Mouse (Mus musculus) gastrocnemius, postnatal 25 days (tissue): ENCODE data around the gene Vwa8. TPM values are rescaled to one million over a fixed set of nuclear protein-coding genes. Genes with fewer than 3 reads are reported as not detected.

Source experiments
- DNase-seq: peaks from one replicate; pipeline ENCODE4 v3.0.0; 2022
- long read RNA-seq, 2 experiments: library from polyadenylated mRNA; stranded (forward); transcript quantifications; one replicate each; pipeline ENCODE4 v2.0.0; 2021
- total RNA-seq, 2 experiments: library from RNA; stranded (reverse); gene quantifications; 1 replicate in 1 of 2; 2 replicates in 1 of 2; pipeline ENCODE4 v1.2.3; 2021

Vwa8 gene
- 10 to 100 TPM; 57.0 to 64.3 TPM for total RNA-seq
- long read RNA-seq, experiment 1, full-length matches to known transcripts, result 3 of 16 reads
- long read RNA-seq, experiment 1, partial matches to known transcripts, result 11 of 16 reads
- long read RNA-seq, experiment 1, other reads (novel, unspliced or antisense), result 2 of 16 reads
- long read RNA-seq, experiment 2, full-length matches to known transcripts, result 5 of 26 reads
- long read RNA-seq, experiment 2, partial matches to known transcripts, result 16 of 26 reads
- long read RNA-seq, experiment 2, other reads (novel, unspliced or antisense), result 5 of 26 reads

GRCm38 (mm10) chr14:78848941-78849911 is at the start of gene Vwa8:
Gene Vwa8 (plus strand): TSS chr14:78849052.
- DNase-seq, result peak; percentile 89

GRCm38 (mm10) chr14:78802378-78802777 is 46.5 kb upstream of the Vwa8 start:
- no peak for DNase-seq

- no peak for DNase-seq
Observed at GRCm38 (mm10) chr14:78803924-78804323, 44.9 kb upstream of the Vwa8 start.

GRCm38 (mm10) chr14:78812896-78813295 is 36.0 kb upstream of the Vwa8 start:
- DNase-seq, result no peak

GRCm38 (mm10) chr14:78816411-78816810 is 32.4 kb upstream of the Vwa8 start:
- DNase-seq, result no peak

GRCm38 (mm10) chr14:78817651-78818050 is 31.2 kb upstream of the Vwa8 start:
- DNase-seq, result no peak

GRCm38 (mm10) chr14:78818406-78818805 is 30.4 kb upstream of the Vwa8 start:
- DNase-seq, result no peak

- DNase-seq, result no peak
Observed at GRCm38 (mm10) chr14:78824013-78824412, 24.8 kb upstream of the Vwa8 start.

- DNase-seq, result no peak
Observed at GRCm38 (mm10) chr14:78824507-78824906, 24.3 kb upstream of the Vwa8 start.

GRCm38 (mm10) chr14:78831158-78831557 is 17.7 kb upstream of the Vwa8 start:
- no peak for DNase-seq

GRCm38 (mm10) chr14:78847948-78848347 is 904 bp upstream of the Vwa8 start:
- no peak for DNase-seq

GRCm38 (mm10) chr14:78848477-78848876 is 375 bp upstream of the Vwa8 start:
- DNase-seq, result no peak

GRCm38 (mm10) chr14:78849961-78850578 is 1.2 kb downstream of the Vwa8 start:
- DNase-seq, result no peak

GRCm38 (mm10) chr14:78850666-78851065 is 1.8 kb downstream of the Vwa8 start:
- DNase-seq, result no peak

- no peak for DNase-seq
Observed at GRCm38 (mm10) chr14:78851366-78851765, 2.5 kb downstream of the Vwa8 start.

- DNase-seq, result no peak
Observed at GRCm38 (mm10) chr14:78852401-78853246, 3.8 kb downstream of the Vwa8 start.

GRCm38 (mm10) chr14:78861156-78861555 is 12.3 kb downstream of the Vwa8 start:
- DNase-seq, result no peak

GRCm38 (mm10) chr14:78870036-78870435 is 21.2 kb downstream of the Vwa8 start:
- DNase-seq, result no peak

- DNase-seq, result no peak
Observed at GRCm38 (mm10) chr14:78877176-78877575, 28.3 kb downstream of the Vwa8 start.

- DNase-seq, result no peak
Observed at GRCm38 (mm10) chr14:78878402-78879045, 29.7 kb downstream of the Vwa8 start.

GRCm38 (mm10) chr14:78880879-78881278 is 32.0 kb downstream of the Vwa8 start:
- DNase-seq, result no peak
